Mouse (Mus musculus) cerebellum, adult 2 months (tissue): ENCODE measurements around the gene Uchl5. TPM values are rescaled to one million over a fixed set of nuclear protein-coding genes. Genes with fewer than 3 reads are reported as not detected.
A peak's percentile ranks its signal among the peaks of the same experiment; 100 is the strongest.

Experiments
- DNase-seq, 2 experiments: peaks; one replicate each; pipeline ENCODE4 v3.0.0; 2021
- H3K27ac ChIP-seq: fragments of 200-500 bp; 2 replicates; pipeline ENCODE4 v1.5.1; 2012; ENCODE audit warnings: low read length, control low read depth, inconsistent platforms; ENCODE audit not compliant: insufficient read depth
- H3K27me3 ChIP-seq: fragments of 200-500 bp; 2 replicates; pipeline ENCODE4 v1.6.1; 2012; ENCODE audit warnings: inconsistent platforms, mild to moderate bottlenecking, low read length, moderate library complexity; ENCODE audit not compliant: control insufficient read depth, insufficient read depth
- H3K4me1 ChIP-seq: fragments of 200-500 bp; 2 replicates; pipeline ENCODE4 v1.6.1; 2011; ENCODE audit warnings: low read length; ENCODE audit not compliant: control insufficient read depth, insufficient read depth
- H3K4me3 ChIP-seq: fragments of 200-500 bp; replicated peaks from 2 replicates; pipeline ENCODE3; 2011; ENCODE audit warnings: mild to moderate bottlenecking, low read depth, low read length, control low read depth; ENCODE audit not compliant: insufficient read depth
- CTCF ChIP-seq: fragments of 200-500 bp; IDR thresholded peaks from 2 replicates; pipeline ENCODE4 v1.5.1; 2011; ENCODE audit warnings: low read depth, mild to moderate bottlenecking, control low read depth, low read length, moderate library complexity, borderline replicate concordance; ENCODE audit not compliant: insufficient read depth
- POLR2A ChIP-seq: fragments of 200-500 bp; IDR thresholded peaks from 2 replicates; pipeline ENCODE4 v1.6.1; 2011; ENCODE audit warnings: low read length, control low read depth, borderline replicate concordance; ENCODE audit not compliant: insufficient read depth
- WGBS: fragments of 180-500 bp; shearing (Covaris S2); methylation state at CpG from one replicate; pipeline ENCODE4 v1.1.7; 2018; 5-methylcytosine and 5-hydroxymethylcytosine counted together
- polyA plus RNA-seq: library from polyadenylated mRNA; depleted of rRNA; stranded (reverse); fragments of >200 nt; gene quantifications from 2 replicates; pipeline ENCODE4 v1.2.3, GENCODE M21; 2012

Uchl5 gene
- polyA plus RNA-seq, 1 experiment: 38.9 TPM

DNA sequence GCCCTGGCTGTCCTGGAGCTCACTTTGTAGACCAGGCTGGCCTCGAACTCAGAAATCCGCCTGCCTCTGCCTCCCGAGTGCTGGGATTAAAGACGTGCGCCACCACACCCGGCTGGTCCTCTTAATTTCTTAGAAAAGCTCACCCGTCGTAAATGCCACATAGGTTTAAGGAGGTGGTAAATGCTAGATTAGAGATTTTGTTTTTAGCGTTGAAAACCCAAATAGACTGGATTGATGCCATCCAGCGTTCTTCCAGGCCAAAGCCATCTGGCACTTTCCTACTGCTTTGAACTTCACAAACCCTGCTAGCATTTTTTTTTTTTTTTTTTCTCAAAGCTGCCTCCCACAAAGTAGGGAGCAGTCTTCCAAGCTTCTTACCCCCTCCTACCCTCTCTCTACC lies 36.5 kb upstream of the Uchl5 start:
- no peak overlapping the region; the same call in 1 of the 2 replicates for H3K27ac ChIP-seq
- 58% methylated on average over 10 of the region's 10 CpGs for WGBS
- no peaks in the 10 kb centered on the region for H3K4me1 ChIP-seq
- no peak overlapping the region for H3K4me3 ChIP-seq
- no peak for TF ChIP-seq CTCF
- TF ChIP-seq POLR2A: no peak
- DNase-seq: peak; percentile 40 to 60
- no peaks in the 10 kb centered on the region for H3K27me3 ChIP-seq

DNA sequence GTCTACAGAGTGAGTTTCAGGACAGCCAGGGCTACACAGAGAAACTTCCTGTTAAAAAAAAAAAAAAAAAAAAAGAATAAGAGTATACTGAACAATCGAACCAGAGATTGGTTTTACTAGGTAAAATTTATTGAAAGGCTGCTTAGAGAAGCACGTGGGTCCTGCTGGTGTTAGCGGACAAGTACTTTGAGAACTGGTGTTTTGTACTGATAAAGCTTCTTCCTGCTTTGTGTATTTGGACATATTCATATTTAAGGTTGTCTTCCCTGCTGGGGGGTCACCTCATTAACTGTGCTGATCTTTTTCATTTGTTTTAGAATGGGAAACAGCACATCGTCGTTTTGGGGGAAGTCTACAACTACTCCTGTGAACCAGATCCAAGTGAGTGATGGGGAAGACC lies 35.7 kb upstream of the Uchl5 start:
- WGBS: 74% methylated on average over 5 of the region's 5 CpGs
- no peaks in the 10 kb centered on the region for H3K27me3 ChIP-seq
- TF ChIP-seq POLR2A (no peak), CTCF (no peak)
- H3K27ac ChIP-seq: no peak overlapping the region
- H3K4me1 ChIP-seq: no peaks in the 10 kb centered on the region
- no peak for DNase-seq
- no peak overlapping the region for H3K4me3 ChIP-seq

DNA sequence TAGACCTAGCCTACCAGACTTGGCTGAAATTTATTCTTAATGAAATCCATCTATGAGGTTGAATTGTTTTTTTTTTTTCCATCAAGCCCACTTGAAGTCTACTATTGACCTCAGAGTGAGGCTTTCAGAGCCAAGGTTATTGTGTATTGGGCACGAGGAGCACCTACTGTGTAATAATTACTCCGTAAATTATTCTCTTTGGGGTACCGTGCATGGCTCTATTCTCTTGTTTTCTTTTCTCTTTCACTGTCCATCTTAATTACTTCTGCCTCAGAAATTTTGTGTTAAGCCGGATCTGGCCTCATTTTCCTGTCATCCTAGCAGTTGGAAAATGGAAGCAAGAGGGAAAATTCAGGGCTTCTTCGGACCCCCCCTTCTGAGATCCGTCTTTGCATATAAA lies 34.9 kb upstream of the Uchl5 start:
- TF ChIP-seq POLR2A: no peak
- no peak for TF ChIP-seq CTCF
- 46% methylated on average over 6 of the region's 6 CpGs for WGBS
- no peaks in the 10 kb centered on the region for H3K4me1 ChIP-seq
- DNase-seq: no peak
- no peak overlapping the region for H3K27ac ChIP-seq
- H3K4me3 ChIP-seq: no peak overlapping the region
- no peaks in the 10 kb centered on the region for H3K27me3 ChIP-seq

DNA sequence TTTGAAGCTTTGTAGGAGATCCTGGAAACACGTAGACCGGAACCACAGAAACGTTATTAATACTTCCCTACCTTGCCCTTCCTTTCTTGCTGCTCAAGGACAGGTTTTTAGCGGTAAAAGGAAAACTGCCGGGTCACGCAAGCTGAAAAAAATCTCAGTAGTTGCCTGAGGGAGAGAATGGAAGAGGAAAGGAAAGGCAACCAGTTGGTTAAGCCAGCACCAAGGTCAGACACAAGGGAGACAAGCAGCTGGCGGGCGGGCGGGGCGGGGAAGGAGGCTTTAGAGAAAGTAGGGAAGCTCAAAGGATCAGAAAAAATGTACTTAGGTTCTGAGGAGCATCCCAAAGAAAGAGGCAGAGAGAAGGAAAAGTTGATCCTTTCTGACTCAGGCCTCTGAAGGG lies 31.2 kb upstream of the Uchl5 start:
- Histone ChIP-seq H3K27ac (no peak overlapping the region), H3K4me3 (no peak overlapping the region), H3K27me3 (no peaks in the 10 kb centered on the region), H3K4me1 (no peaks in the 10 kb centered on the region)
- WGBS: 88% methylated on average over 10 of the region's 10 CpGs
- DNase-seq: no peak
- TF ChIP-seq CTCF: no peak
- TF ChIP-seq POLR2A: no peak

DNA sequence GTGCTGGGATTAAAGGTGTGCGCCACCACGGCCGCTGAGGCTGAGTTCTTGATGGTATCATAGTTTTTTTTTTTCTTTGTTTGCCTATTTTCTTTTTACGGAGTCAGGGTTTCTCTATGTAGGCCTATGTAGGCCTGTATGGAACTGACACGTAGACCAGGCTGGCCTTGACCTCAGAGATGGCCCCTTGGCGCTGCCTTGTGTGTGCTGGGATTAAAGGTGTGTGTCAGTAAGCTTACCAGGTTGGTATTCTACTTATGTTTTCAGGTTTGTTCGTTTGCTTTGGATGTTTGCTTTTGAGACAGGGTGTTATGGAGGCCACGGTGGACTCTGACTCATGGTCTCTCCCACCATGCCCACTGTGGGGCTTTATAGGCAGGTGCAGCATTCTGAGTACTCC lies 14.9 kb upstream of the Uchl5 start:
- WGBS: 97% methylated on average over 8 of the region's 8 CpGs

DNA sequence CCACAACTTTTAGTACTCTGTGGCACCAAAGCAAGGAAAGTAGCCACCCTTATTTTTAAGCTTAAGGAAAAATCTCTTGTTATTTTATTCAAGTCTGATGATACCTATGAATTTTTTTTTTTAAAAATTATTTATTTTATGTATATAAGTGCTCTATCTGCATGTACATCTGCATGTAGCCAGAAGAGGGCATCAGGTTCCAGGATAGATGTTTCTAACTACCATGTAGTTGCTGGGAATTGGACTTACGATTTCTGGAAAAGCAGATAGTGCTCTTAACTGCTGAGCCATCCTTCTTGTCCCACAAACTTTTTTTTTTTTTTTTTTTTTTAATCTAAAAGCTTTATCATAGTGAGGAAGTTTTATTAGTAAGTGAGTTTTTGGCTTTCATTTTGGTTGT lies 12.6 kb upstream of the Uchl5 start:
- no peak for DNase-seq
- H3K4me3 ChIP-seq: no peak overlapping the region
- H3K27me3 ChIP-seq: no peaks in the 10 kb centered on the region
- 72% methylated on average over 1 of the region's 1 CpGs for WGBS
- H3K4me1 ChIP-seq: no peaks in the 10 kb centered on the region
- no peak for TF ChIP-seq CTCF
- TF ChIP-seq POLR2A: no peak
- no peak overlapping the region for H3K27ac ChIP-seq

More for the DNA sequence above, 14.9 kb upstream of the Uchl5 start:
- H3K4me3 ChIP-seq: no peak overlapping the region
- H3K27ac ChIP-seq: no peak overlapping the region
- no peaks in the 10 kb centered on the region for H3K27me3 ChIP-seq
- DNase-seq: no peak
- TF ChIP-seq POLR2A (no peak), CTCF (no peak)
- no peaks in the 10 kb centered on the region for H3K4me1 ChIP-seq

DNA sequence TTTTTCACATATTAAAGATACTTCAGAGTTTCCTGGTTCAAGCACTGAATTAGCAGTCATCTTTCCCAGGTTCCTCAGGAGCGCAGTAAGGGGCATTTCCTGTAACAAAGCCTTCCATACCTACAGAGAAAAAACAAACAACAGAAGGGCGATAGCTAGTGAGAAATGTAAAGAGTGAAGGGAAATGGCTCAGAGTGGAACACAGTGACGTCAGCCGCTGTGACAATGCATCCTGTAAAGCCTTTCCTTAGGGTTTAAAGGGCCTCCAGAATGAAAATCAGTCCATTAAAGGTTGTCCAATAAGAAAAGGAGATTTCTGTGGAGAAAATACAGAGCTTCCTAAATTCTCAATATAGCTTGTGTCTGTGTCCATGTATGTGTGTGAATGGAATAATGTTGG lies 11.3 kb upstream of the Uchl5 start:
- TF ChIP-seq CTCF: no peak
- no peak for TF ChIP-seq POLR2A
- WGBS: 93% methylated on average over 4 of the region's 4 CpGs
- Histone ChIP-seq H3K4me3 (no peak overlapping the region), H3K27me3 (no peaks in the 10 kb centered on the region), H3K27ac (no peak overlapping the region), H3K4me1 (0 out of 2 replicates have a peak, but pooled peaks cover 2% of the 10 kb centered on the region)
- no peak for DNase-seq

DNA sequence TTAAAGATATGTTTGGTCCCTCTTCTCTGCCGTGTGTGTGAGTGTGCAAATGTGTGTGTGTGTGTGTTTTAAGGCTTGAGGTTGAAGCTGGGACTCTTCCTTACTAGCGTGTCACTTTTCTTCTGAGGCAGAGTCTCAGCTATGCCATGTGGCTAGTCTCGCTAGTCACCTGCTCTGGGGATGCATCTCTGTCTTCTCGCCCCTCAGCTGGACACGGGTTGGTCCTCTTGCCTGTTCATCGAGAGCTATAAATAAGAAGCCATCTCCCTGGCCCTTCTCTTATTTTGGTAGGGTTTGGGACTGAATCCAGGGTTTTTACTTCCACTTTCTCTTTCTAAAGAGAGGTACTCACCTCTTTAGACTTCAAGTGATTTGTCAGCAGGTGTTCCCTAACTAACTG lies 10.8 kb upstream of the Uchl5 start:
- no peaks in the 10 kb centered on the region for H3K27me3 ChIP-seq
- TF ChIP-seq CTCF: no peak
- TF ChIP-seq POLR2A: no peak
- no peak overlapping the region for H3K4me3 ChIP-seq
- 92% methylated on average over 6 of the region's 6 CpGs for WGBS
- H3K4me1 ChIP-seq: 0 out of 2 replicates have a peak, but pooled peaks cover 2% of the 10 kb centered on the region
- no peak for DNase-seq
- H3K27ac ChIP-seq: no peak overlapping the region

DNA sequence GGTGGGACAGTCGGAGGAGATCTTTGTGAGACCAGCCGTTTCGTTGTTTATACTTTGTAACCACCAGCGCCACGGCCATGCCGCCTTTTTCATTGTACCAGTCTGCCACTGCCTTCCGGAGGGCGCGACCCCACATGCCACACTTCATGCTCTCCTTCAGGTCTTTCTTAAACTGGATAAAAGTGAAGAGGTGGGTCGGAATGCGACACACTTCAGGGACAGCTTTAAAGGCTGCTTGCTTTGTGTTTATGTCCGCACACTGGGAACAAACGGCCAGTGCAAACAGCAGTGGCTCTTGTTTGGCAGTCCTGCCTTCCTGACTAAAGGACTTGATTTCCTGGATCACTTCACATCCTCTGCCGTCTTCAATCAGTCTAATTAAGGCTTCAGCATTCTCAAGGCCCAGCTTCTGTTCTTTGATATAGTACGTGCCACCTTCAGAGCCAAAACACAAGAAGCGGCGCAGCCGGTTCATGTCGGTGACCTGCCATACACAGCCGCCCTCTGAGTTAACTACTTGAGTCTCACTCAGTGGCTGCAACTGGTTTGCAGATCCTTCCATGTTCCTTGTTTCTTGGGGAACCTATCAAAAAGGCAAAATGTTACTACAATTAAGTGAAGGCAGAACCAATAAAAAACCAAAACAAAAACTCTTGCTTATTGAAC lies 6.5 kb upstream of the Uchl5 start:
- H3K4me3 ChIP-seq: no peak overlapping the region
- no peaks in the 10 kb centered on the region for H3K27me3 ChIP-seq
- no peak overlapping the region for H3K27ac ChIP-seq
- 50% methylated on average over 20 of the region's 20 CpGs for WGBS
- H3K4me1 ChIP-seq: peaks cover 9% of the 10 kb centered on the region; the same call in 1 of the 2 replicates
- DNase-seq: peak in 1 of 2 experiments; percentile 12
- TF ChIP-seq CTCF: no peak
- no peak for TF ChIP-seq POLR2A
